Mouse (Mus musculus) adrenal gland, adult 18-20 months (tissue): Measurements from ENCODE around the gene Rxra. TPM values are rescaled to one million over a fixed set of nuclear protein-coding genes. Genes with fewer than 3 reads are reported as not detected.

Experiments
- DNase-seq, 2 experiments: peaks; one replicate each; pipeline ENCODE4 v3.0.0; 2021 to 2022; ENCODE audit warnings: low spot score in 2 of 2
- total RNA-seq, 2 experiments: library from RNA; stranded (reverse); gene quantifications; 1 replicate in 1 of 2; 2 replicates in 1 of 2; pipeline ENCODE4 v1.2.3; 2021

Rxra gene
- total RNA-seq, 2 experiments from 2014 or later = 52.1 to 52.6 TPM

DNA sequence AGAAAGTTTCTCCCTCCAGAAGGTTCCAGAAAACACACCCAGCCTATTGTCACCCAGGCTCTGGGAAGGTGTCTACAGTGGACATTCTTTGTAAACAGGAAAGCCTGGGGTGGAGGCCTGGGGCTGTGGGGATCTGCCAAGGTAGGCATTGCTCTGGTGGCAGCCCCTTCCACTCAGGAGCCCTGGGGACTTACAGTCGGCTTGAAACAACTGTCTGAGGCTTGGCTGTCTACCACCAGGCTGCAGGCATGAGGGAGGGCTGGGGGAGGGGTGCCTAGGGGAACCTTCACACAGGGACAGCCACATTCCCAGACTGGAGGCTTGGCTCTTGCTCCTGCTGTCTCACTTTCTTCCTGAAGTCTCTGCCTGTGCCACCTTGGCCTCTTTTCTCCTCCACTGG lies 58.1 kb downstream of the Rxra start:
- DNase-seq = no peak

DNA sequence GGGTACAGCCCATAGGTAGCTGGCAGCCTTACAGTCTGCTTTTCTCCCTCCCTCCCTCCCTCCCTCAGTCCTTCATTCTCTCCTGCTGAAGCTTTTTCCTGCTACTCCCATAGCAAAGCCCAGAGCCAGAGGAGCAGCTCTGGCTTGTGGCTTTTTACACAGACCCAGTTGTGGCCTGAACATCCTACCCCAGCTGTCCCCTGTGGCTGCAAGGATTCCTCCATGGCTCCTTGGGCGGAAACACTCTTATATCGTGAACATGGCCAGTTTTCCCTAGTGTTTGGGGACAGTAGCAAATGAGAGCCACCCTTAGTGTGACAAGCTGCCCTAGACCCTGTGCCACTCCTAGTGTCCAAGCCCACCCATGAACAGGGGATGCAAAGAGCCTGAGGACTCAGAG lies 58.6 kb downstream of the Rxra start:
- no peak for DNase-seq

- no peak for DNase-seq
Observed at GRCm38 (mm10) chr2:27736802-27737201, 60.6 kb downstream of the Rxra start.

DNA sequence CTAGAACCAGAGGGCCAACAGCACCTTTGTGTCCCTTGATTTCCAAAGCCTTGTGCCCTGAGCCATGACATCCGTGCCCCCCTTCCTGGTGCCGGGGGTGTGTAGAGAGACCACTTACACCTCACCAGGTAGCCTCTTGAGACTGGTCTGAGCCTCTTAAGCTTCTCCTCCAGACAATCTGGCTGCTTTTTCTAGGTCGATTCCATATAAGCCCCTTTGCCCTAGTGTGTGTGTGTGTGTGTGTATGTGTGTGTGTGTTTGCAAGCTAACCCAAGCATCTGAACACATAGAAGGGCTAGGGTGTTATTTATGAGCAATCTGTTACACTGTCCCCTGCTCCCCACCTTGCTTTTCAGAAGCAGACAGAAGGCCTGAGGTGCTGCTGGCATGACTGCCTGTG lies 62.2 kb downstream of the Rxra start:
- DNase-seq = no peak

- DNase-seq = peak; percentile 81 to 82
Observed at GRCm38 (mm10) chr2:27740091-27740608, 63.9 kb downstream of the Rxra start.

- DNase-seq = no peak
Observed at GRCm38 (mm10) chr2:27743177-27743576, 66.9 kb downstream of the Rxra start.

DNA sequence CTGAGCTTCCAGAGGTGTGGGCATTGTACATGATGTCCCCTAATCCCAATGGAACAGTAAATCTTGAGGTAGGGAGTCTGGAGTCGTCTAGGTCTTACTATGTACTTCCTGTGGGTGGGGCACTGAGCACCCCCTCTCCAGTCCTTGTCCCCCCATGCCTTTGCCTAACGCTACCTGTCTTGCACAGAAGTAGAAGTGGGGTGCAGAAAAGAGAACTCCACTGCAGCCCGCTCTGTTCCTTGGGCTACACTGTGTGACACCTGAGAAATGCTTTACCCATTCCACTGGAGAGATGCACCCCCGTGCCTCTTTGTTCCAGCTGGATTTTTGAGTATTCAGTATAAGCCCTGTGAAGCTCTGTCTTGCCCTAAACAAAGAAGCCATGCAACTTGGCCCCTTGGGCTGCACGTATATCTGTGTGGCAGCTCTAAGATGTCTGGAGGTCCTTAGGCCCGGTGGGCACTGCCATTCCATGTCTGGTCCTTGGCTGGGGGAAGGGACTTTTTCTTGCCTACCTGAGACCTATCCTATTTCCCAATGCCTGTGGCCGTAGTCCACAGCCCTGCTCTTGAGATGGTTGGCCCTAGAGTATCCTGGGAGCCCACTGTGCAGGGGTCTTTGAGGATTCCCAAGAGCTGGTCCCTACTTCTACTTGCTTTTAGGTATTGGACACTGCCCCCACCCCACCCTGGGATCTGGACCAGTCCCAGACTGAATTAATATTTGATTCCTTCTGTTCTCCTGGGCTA lies 67.8 kb downstream of the Rxra start:
- no peak for DNase-seq

- no peak for DNase-seq
Observed at GRCm38 (mm10) chr2:27744612-27745351, 68.5 kb downstream of the Rxra start.

DNA sequence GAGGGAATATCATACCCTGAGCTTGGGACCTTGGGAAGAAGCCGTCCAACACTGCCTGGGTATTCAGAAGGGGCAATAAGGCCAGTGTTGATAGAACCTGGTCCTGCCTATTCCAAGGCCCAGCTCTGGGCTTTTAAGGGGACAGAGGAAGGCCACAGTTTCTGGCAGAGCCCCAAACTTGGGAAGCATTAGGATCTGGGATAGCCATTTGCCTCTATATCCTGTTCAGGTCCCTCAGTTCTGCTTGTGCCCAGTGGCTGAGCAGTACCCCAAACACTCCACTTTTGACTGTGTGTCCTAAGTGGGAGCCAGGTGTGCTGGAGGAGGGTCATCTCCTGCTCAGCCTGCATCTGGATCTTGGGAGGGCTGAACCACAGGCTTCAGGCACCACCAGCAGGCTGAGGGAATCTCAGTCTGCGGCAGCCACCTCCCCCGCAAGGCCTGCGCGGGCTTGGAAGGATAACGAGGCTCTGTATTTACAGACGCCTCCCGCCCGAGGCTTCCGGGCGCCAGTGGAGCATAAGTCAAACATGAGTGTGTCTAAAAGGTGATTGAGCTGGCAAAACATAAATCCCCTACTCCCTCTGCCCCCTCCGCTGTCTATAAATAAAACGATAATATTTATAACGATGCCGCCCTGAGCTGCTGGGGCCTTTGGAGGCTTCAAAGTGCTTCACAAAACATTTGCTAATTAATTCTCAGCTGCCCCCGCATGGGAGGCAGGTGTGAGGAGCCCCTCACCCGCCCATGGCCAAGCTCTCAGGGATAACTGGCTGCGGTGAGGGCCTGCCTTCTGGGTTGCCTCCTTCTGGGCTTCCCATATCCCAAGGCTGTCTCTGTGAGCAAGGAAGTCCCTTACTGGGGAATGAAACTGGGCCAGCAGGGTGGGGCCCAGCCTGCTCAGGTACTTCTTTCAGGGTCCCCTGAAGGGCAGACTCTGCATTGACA lies 69.7 kb downstream of the Rxra start:
- DNase-seq = no peak

DNA sequence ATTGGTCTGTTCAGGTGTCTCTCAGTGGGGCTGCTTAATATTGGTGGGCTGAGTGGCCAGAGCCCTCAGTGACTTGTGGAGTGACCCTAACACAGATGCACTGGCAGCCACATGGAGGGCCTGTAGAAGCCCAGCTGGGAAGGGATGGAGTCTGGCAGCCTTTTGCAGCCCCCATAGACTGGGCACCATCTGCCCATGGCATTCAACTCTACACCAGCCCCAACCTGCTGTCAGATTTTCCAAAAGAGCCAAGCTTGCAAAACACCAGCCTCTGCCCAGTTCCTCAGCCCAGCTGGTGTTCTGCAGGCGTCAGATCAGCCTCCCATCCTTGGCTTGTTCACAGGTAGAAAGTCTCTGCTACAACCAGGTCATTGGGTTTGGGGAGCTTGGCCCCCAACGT lies 70.6 kb downstream of the Rxra start:
- no peak for DNase-seq

- no peak for DNase-seq
Observed at GRCm38 (mm10) chr2:27748984-27749383, 72.7 kb downstream of the Rxra start.

DNA sequence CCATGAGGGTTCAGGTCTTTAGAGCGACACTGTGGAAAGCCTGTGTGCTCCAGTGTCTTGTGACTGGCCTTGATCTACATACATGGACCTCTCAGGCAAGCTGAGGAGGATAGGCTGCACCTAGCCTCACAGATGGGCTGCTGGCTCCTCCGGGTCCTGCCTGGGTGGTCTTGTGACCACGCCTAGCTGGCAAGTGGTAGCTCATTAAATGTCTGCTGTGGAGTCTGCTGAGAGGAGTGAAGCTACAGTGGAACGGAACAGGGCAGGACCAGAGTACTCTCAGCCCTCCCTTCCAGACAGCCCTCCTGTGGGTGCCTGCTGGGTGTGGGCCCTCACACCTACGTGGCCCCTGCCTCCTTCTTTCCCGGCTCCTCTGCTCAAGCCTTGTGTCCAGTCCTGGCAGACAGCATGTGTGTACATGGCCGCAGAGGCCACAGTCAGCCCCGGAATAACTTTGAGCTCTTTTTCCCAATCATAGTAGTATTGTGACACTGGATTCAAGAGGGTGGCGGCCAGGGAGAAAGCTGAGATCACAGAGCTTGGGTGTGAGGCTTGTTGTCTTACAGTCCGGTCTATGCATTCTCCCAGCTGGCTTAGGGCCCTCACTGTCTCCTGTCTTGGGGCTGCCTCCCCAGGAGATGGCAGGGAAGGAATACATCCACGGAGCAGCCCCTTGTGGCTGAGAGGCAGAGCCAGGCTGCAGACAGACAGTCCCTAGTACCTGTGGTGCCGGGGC lies 74.3 kb downstream of the Rxra start:
- no peak for DNase-seq

- DNase-seq = no peak
Observed at GRCm38 (mm10) chr2:27751135-27751519, 74.9 kb downstream of the Rxra start.

DNA sequence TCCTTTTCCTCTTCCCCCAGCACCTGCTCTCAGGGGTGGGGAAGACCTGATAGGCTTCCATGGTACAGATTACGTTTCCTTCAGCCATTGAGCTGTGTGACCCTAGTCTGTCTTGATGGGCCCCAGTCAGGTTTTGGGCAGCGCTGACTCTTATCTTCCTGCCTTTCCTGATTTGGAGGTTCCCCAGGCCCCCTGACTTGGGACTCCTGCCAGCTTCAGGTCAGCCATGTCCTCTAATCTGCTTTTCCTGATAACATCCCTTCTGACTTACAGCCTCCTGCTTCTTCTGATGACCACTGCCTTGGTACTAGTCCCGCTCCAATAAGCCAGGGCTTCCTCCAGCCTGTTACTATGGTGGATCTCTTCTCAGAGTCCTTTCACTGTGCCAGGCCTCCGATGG lies 75.6 kb downstream of the Rxra start:
- DNase-seq = no peak

DNA sequence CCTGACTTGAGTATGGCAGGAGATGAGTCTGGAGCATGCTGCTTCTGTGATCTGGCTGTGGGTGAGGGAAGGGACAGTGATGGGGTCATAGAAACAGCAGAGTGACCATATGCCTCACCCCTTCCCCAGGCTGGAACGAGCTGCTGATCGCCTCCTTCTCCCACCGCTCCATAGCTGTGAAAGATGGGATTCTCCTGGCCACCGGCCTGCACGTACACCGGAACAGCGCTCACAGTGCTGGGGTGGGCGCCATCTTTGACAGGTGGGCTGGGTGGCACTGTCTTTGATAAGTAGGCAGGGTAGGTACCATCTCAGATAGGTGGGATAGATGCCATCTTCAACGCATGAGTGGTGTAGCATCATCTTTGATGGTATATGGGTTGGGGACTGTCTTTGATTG lies 77.9 kb downstream of the Rxra start:
- no peak for DNase-seq

DNA sequence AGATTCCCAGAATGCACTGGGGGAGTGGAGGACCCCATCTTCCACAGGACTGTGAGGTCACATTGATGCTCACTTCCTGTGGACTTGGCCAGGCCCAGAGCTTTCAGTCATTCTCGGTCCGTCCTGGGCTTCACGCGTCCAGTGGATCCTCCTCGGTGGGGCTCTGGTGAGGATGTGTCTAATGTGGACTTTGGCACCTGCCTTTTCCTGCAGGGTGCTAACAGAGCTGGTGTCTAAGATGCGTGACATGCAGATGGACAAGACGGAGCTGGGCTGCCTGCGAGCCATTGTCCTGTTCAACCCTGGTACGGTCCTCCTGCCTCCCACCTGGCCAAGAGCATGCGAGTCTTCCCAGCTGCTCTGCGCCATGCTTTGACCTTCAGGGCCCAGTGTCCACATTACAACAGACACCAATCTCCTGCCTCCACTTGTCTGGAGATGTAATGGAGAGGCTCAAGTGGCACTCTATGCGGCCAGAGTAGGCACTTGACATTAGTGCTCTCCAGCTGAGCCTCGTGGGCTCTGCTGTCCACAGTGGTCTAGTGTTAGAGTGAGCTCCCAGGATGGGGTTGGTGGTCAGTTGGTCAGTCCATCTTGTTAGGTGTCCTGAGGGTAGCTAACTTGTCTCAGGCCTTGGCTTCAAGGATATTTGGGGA lies 79.9 kb downstream of the Rxra start:
- no peak for DNase-seq

DNA sequence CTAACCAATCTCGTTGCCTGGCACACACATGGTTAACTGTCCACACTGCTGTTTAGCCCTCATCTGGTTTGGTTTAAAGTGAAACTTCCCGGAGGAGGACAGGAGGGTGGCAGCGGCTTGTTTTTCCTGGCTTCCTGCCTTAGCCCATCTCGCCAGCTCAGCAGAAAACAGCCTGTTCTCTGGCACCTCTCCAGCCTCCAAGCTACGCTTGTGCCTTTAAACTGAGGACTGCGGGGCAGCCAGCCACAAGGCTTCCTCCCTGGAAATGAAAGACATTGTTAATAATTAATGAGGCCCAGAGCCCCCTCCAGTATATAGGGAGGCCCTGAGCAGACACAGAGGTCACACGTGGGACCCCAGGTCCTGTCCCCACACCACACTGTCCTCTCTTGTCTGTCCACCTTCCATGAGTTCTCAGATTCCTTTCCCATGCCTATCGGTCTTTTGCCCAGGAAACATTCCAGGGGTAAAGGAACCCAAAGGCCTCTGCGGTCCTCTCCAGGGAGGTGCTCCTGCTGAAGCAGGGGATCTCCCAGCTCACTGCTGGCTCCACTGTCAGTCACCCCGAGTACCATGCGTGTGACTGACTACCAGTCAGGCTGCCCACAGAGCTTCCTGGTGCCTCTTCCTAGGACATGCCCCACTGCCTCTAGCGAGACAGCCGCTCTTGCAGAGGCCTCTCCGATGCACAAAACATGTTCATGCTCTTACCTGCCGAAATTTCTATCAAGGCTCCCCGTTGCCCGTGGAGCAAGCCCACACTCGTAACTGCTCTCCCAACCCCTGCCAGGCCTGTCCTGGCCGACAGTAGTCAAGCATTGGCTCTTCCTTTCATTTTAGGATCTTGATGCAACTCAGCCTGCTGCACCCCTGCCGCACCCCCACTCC lies 82.4 kb downstream of the Rxra start:
- peak; percentile 82 to 84 for DNase-seq

GRCm38 (mm10) chr2:27759431-27759830 lies 83.2 kb downstream of the Rxra start:
- no peak for DNase-seq
